Mouse (Mus musculus): ENCODE measurements around the gene Apbb1ip.

The Apbb1ip gene

DNA sequence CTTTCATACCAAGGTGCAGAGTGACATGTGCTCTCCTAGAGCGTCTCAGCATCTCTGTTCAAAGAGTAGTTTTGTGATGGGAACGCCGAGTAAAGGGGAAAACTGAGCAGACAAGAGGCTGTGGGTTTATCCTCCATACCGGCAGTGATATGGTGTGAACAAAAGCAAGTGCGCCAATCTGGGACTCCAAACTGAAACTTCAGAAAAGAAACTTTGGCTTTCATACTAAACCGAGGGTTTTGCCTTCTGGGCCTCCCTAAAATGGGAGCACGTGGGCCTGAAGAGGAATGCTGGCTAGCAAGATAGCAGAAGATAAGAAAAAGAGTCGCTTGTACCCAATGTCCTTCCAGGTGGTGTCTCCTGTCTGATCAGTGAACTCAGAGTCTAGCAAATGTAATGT is 1.3 kb downstream of the Apbb1ip start:
- no peak for DNase-seq (ENCODE audit: low spot score in 2 of 2)

DNA sequence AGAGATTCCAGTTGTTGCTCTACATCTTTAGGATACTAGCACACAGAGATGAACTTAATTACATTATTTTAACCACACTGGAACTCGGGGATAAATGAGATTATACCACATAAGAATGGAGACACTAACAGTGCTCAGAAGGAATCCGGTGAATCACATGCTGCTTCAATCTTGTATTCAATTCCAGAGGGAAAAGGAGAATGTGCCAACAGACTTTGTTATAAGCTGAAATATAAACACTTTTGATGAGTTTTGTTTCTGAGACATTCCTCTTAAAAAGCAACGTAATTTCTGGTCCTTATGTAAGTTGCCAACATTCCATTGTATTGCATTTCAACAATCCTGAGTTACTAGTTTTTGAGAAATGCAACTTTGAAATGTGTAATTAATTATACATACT is 1.8 kb downstream of the Apbb1ip start:
- no peak for DNase-seq (ENCODE audit: low spot score in 2 of 2)

DNA sequence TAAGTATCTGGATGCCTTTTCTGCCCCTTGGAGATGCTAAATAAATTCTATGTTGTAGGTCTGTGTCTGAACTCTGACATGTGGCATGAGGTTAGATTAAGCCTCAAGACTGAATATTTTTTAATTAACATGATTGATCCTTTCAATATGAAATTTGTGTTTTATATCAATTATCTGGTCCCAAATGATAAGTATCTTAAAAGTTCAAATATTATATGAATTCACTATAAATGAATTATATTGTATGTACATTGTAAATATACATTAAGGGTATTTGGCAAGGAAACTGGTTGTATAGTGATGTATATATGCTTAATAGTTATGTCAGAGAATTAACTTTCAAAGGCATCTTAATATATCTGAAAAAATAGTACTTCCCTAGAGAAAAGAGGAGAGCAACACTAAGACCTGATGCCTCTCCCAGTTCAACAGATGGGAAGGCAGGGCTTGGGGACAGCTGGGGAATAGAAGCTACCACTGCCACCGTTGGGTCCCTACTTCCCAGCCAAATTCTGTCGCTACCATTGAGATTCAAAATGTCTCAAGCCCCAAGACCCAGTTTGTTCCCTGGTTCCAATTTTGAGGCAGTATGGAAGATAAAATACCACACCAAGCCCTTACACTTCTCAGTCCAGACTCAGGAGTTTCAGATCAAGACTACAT is 2.8 kb downstream of the Apbb1ip start:
- no peak for DNase-seq (ENCODE audit: low spot score in 2 of 2)

DNA sequence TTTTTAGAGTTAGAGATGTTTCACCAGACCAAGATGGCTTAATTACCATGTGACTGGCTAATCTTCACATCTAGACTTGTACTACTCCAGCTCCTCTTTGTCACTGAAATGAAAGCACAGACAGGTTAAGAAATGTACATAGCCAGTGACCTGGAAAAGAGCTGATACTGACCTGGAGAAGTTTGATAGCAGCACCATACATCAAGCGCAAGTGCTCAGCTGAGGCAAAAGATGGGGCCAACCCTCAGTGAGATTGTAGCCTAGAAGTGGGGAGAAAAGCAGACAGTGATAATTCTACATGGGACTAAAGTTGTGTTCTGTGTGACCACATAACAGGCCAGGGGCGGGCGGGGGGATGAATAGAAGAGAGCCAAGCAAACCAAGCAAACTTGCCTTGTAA is 3.9 kb downstream of the Apbb1ip start:
- no peak for DNase-seq (ENCODE audit: low spot score in 2 of 2)

DNA sequence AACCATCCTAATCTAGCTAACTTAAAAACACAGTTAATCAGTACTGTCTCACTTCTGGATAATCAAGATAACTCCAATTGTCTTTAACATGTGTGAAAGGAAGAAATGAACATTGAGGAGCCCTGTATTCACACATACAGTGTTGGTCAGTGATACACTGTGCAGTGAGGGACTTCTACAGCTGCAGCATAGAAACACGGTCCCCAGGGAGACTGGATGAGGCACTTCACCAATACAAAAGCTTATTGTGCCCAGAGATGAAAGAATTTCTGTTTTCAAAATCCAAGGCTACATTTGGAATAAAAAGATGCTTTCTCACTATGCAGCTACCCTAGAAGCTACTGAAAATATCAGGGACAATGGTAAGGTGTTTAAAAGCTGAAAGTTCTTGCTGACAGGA is 7.0 kb downstream of the Apbb1ip start:
- DNase-seq (ENCODE audit: low spot score in 2 of 2): no peak

DNA sequence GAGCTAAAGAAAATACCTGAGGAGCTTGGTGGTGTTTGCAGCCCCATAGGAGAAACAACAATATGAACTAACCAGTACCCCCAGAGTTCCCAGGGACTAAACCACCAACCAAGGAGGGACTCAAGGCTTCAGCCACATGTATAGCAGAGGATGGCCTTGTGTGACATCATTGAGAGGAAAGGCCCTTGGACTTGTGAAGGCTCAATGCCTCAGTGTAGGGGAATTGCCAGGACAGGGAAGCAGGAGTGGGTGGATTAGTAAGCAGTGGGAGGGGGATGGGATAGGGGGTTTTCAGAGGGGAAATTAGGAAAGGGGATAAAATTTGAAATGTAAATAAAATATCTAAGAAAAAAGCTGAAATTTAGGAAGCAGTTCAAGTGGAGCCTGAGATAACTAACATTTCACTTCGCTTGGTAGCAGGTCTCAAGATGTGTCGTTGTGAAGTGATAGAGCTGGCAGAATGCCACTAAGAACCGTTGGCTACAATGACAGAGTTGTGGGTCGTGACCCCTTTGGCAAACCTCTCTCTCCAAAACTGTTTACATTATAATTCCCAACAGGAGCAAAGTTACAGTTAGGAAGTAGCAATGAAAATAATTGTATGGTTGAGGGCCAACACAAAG is 7.6 kb downstream of the Apbb1ip start:
- DNase-seq (ENCODE audit: low spot score in 2 of 2): no peak

DNA sequence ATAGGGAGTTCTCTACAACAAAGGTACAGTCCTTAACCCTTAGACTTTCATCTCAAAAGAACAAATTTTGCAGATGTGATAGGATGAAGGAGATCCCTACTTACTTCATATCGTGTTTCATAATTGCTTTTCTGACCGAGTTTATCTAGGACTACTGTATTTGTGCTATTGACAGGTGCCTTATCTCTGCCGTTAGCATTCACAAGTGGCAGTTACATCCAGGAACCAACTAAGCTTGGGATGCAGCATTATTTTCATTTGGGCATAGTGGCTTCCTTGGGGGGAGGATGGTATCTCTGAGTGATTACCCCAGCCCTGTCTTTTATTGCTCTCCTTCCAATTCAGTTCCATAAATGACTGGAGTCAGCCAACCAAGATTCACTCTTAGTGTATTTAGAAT is 8.2 kb downstream of the Apbb1ip start:
- DNase-seq (ENCODE audit: low spot score in 2 of 2): no peak

DNA sequence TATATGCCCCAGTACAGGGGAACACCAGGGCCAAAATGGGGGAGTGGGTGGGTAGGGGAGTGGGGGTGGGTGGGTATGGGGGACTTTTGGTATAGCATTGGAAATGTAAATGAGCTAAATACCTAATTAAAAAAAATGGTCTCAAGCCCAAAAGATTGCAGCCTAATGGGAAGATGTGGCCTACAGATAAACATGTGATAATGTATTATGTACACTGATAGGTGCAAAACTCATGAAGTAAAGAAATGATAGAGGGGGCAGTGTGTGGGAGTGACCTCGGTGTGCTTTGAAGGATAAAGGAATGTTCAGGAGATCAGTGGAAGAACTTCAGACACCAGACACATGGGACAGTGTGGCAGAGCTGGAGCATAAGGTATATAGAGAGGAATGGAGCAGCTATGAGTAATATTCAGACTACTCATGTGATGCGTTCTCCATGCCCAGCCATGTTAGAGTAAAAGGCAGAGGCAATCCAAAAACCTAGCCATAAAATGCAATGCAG is 9.3 kb downstream of the Apbb1ip start:
- DNase-seq (ENCODE audit: low spot score in 2 of 2): no peak

DNA sequence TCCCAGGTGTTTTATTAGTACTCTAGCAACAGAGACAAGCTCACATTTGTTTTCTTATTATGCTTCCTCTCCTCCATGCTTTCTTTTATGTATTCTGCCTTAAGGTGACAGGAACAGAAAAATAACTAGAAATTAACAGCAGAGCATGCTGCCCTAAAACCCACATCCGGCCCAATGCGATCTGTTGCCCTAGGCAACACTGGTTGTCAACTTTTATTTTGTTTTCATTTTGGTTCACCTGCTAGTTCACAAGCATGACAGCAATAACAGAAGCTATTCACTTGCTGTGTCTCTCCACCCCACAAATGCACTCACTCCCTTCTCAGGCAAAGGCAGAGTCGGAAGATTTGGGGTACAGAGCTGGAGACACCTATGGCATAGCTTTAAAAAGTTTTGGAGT is 10.3 kb downstream of the Apbb1ip start:
- no peak for DNase-seq (ENCODE audit: low spot score in 2 of 2)

DNA sequence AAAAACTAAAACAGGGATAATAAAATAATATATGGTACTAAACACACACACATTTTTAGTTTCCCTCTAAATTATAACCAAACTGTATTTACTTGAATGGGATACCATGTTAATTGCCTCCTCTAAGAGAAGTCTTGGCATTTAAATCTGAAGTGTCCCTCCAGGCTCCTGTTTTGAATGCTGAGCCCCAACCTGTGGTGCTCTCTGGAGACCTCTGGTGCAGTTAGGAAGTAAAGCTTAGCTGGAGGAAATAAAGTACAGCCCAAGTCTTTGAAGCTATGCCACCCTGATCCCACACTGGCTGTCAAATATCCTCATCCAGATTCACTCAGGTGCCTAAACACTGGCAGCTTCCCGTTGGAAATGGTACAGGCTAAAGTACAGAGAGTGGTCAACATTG is 10.9 kb downstream of the Apbb1ip start:
- DNase-seq (ENCODE audit: low spot score in 2 of 2): no peak

DNA sequence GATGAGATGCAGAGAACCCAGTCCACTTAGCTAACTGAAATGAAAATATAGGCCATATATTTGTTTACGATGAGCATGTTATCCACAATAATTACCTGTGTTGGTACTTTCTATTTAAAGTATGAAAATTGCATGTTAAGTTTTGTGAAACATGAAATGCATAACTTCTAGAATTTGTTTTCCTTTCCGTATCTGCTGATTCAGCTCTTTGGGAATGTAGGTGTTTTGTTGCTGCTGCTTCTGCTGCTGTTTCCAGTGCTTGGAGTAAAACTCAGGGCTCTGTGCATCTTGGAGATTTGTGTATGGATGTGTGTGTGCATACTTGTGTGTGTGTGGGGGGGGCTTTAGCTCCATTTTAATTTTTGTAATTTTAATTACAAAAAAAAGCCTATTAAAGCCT is 14.8 kb downstream of the Apbb1ip start:
- DNase-seq (ENCODE audit: low spot score in 2 of 2): no peak

DNA sequence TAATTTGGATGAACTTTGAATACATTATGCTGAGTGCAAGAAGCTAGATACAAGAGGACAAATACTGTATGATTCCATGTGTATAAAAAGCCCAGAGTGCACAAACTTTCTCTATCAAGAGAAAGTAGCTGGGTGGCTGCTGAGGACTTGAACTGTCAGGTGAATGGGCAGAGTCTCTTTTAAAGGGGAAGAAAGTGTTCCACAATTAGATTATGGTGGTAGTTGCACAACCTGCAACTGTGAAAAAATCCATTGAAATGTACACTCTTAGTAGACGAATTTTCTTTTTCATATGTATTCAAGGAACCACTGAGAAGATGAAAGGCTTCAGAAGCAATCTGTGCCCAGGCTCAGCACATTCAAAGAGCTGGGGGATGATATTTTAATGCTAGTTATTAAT is 15.7 kb downstream of the Apbb1ip start:
- no peak for DNase-seq (ENCODE audit: low spot score in 2 of 2)

DNA sequence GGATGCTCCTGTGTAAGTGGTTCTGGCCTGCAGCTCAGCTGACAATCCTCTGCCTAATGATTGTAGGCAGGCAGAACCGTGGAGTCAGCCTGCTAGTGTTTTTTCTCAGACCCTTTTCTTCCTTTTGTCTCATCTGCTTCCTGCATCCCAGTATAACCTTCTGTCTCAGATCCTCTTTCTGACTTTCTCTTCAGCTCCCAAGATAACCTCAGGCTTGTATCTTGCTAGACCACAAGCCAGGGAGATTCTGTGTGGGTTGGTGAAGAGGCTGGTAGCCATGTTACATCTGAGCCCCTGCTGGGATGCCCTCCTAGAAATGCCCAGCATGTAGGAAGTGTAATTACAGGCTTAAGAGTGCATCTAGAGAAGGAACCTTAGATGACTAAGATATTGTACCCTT is 16.5 kb downstream of the Apbb1ip start:
- DNase-seq (ENCODE audit: low spot score in 2 of 2): no peak

DNA sequence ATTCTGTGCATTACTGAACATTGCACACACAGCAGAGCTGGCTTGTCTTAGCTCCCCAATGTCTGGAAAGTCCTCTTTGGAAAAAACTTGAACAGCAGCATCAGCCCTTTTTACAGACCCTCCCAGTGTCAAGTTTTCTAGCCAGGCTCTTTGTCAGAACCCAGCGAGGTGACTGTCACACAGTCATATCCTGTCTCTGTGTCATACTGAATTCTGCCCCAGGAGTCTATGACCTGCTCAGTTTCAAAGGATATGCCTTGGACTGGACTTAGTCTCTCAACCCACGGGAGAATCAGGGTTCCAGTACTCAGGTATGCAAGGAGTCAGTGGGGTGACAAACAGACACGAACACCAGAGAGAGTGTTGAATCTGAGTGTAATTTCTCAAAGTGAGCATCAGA is 21.2 kb downstream of the Apbb1ip start:
- DNase-seq (ENCODE audit: low spot score in 2 of 2): no peak

DNA sequence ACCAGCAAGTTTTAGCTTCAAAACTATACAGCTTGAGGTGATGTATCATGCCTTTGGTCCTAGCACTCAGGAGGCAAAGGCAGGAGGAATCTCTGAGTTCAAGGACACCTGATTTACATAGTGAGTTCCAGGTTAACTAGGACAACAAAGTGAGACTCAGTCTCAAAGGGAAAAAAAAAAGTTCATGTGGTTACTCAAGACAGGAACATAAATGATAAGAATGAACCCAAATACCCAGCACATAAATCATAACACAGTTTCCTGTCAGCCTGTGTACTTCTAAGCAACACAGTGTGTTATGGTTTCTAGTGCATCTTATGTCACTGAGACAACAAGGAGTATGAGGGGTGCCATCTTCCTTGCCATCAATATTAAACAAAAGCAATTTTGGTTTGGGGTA is 22.6 kb downstream of the Apbb1ip start:
- DNase-seq (ENCODE audit: low spot score in 2 of 2): no peak

DNA sequence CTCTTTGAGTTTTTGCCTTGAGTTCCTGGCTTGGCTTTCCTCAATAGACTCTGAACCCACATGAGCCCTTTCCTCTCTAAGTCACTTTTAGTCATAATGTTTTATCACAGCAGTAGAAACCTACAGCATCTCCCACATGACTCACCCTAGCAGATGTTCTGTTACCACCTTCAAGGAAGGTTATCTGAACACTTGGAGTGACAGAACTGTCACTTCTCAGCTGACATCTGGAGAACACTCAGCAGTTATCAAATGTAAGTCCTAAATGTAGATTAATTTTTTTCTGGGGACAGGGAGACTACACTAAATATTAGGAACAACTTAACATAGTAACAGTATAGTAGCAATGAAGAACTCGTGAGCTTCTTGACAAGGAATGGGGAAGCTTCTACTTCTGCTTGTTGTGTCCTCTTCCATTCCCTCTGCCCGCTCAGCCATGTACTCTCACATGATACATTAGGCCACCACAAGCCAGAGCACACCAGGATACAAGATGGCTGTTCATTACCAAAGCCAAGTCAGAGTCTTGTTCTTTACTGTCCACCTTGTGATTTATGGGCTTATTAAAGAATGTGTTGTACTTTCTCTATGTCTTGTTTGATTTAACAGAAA is 25.6 kb downstream of the Apbb1ip start:
- DNase-seq (ENCODE audit: low spot score in 2 of 2): no peak

DNA sequence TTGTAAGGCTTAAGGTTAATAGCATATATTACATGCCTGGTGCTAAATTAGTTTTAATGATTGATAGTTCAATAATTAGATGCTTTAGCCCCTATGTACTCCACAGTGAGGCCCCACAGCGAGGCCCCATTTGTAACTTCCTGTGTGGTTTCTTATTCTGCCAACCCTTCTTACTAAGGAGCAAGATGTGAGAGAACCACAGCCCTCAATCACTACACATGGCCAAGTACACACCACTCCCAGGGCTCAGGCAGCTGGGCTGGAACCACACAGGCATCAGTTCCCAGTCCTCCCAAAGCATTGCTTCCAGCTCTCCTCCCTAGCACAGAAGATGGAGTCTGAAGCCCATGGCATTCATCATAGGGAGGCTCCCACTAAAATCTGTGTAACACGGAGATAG is 31.7 kb downstream of the Apbb1ip start:
- DNase-seq (ENCODE audit: low spot score in 2 of 2): no peak

DNA sequence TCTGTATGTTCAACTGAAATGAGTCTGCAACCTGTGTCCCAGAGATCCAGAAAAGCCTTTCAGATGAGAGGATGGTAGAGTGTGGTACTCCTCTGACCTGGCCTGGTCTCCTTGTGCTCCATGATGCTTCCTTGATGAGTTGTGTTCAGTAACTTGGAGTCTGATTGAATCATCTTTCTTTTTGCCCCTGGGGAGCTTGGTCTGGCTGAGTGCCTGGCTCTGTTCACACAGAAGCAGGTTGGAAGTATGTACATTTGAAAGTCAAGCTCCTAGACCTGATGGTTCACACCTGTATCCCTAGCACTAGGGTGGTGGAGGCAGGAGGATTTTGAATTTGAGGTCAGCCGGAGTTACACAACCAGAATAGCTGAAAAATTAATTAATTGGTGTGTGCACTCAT is 32.7 kb downstream of the Apbb1ip start:
- DNase-seq (ENCODE audit: low spot score in 2 of 2): no peak

DNA sequence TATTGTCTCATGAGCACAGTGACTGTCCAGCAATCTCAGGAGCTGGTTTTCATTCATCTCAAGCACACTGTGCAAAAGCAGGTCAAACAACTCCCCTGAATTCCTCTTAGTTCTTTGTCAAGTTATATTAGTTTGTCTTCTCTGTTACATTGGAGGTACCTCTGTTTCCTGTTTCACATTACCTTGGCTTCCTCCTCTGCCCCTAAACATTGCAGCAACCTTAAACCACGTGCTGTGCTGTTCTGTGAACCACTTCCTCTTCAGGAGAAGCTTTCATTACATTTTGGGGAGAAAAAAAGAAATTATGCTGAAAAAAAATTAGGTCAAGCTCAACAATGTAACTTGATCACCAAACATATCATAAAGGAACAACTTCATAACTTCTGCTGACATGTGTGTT is 33.4 kb downstream of the Apbb1ip start:
- DNase-seq (ENCODE audit: low spot score in 2 of 2): no peak

DNA sequence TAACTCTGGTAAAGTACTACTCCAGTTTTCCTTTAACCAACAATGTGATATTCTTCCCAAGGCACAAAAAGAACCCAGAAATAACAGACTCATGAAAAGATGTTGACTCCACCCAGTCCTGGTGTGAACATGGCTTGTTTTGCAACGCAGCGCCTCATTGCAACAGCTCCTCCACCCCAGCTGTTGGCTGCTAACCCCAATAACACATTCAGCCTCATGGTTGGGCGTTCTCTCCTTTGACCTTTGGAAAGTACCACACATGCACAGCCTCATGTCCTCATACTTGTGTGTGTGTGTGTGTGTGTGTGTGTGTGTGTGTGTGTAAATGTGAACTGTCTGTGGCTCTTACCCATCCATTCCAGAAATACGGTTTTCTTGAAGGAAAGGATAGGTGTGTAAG is 37.0 kb downstream of the Apbb1ip start:
- no peak for DNase-seq (ENCODE audit: low spot score in 2 of 2)

DNA sequence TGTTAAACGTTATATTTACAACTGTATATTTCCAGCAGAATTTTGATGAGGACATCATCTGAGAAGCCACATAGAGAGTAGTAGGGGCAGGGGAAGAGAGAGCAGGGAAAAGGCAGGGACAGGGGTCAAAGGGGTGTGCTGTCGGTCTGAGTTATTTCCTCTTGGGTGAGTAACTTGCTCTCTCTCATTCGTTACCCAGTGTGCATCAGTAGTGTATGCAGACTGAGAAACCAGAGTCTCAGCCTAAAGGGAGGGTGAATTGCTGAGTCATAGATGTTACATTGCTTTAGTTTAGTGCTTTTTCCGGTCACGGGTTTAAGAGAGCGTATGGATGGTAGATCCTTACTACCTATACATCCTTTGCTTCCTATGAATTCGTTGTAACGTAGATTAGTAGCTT is 37.6 kb downstream of the Apbb1ip start:
- no peak for DNase-seq (ENCODE audit: low spot score in 2 of 2)

DNA sequence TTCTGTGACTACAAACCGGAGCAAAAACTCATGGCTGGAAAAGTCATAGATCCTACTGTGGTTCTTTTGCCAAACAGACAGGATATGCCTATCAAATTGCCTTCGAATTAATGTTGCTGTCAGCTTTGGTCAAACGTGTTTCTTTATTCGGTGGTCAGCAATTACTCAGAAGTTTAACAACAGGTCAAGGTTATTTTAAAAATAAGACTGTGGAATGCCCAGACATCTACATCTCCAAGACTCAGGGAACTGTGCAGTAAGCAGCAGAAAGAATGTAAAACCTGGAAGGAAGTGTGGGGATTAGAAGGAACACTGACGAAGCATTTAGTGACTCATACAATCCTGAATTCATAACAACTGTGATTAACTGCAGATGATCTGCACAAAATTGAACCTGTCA is 40.0 kb downstream of the Apbb1ip start:
- DNase-seq (ENCODE audit: low spot score in 2 of 2): no peak

DNA sequence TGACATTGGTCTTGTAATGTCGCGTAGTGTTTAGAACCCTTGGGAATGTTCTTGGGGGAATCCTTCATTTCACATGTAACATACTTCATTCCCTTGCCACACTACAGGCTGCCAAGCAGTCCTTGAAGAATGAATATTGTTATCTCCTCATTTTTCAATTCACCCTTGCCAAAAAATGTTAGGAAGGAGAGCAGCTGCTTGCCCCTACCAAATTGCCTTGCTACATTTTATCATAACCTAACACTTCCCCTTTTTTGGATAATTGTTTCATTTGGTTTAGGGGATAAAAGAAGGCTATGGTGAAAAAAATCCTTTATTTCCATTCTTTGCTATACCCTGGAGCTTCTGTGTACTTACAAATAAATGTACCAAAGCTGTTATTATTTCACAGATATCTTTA is 41.8 kb downstream of the Apbb1ip start:
- no peak for DNase-seq (ENCODE audit: low spot score in 2 of 2)
